Mouse (Mus musculus): ENCODE results near the gene Dut.

Dut gene

DNA sequence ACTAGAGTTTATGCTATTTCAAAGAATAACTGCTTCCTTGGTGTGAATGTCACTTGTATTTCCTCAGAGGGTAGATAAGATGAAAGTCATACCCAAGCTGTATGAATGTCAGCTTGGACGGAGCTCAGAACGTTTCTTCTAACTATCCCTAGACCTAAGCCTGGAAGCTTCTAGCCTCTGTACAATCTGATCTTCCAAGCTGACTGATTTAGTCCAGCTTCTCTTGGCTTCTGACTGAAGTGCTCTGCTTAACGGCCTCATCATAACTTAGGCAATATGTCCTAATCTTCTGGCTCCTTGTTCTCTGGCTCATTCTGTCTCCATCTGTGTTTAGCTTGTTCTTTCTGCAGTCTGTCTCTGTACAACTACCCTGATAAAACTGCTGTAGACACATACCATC lies 7.6 kb downstream of the Dut start:
- DNase-seq (ENCODE audit: low spot score), result no peak

DNA sequence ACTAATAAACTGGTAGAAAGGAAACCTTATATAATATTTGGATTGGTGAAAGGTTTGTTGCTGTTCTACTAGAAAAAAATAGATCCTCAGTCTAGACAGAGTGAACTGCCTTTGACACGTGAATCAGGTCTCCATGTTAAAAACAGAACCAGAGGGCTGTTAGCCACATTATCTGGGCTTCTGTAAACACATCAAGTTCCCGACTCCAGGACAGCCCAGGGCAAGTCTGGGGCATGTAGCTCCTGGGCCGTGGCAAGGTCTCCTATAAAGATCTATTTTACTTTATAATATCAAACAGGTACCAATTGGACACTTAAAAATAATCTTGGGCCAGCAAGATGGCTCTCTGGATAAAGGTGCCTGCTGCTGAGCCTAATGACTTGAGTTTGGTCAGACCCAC lies 8.9 kb downstream of the Dut start:
- no peak for DNase-seq (ENCODE audit: low spot score)

DNA sequence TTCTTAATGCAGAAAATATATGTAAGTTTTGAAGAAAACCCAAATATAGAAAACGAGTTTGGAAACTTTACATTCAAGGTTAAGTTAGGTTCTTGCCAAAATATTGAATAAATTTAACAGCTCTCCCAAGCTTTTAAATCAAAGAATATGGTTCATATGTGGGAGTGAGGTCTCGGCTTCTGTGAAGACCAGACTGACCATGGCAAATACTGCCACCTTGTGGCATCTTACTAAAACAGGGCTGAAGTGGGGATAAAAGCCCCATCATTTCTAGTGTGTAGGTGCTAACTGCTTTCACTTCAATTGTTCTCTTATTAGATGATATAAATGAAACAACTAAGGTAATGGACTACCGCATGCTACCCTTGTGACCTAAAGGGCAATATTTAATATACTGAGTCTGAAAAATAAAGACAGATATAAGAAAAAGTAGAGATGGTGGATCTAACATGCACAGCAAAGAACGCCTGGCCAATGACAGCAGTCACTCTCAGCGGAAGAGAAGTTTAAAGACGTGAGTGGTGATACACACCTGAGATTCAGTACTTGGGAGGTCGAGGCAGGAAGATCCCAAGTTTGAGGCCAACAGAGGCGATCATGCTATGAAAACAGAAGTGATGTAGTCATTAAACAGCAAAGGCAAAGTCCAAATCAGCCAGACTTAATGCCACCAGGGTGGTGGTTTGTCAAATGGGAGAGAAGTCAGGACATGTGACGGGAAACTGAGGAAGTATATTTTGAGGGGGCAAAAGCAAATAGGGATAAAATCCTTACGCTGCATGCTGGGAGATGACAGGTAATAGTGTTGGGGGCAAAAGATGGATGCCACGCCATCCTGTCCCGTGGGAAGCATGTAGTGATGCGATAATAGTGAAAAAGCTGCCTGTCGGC lies 12.5 kb downstream of the Dut start:
- no peak for DNase-seq (ENCODE audit: low spot score)

DNA sequence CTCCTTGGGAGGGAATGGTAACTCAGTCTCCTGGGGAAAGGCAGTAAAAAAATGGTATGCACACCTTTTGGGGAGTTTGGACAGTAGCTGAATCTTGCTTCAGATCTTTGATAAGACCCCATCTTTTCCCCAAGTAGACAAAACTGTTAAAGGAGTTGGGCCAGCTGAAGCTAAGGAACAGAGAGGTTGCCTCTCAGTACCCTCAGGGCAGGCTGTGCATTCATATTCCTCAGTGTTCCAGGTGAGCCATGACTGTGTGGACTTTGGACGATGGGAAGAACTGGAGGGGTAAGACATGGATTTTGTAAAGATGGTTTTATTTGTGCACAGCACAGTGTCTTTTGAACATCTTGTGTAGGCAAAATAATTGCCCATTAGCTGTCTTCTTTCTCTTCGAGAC lies 13.3 kb downstream of the Dut start:
- DNase-seq (ENCODE audit: low spot score), result no peak

GRCm38 (mm10) chr2:125263056-125263455 lies 16.1 kb downstream of the Dut start:
- no peak for DNase-seq (ENCODE audit: low spot score)

GRCm38 (mm10) chr2:125263753-125264152 lies 16.8 kb downstream of the Dut start:
- DNase-seq (ENCODE audit: low spot score), result no peak

GRCm38 (mm10) chr2:125268876-125269275 lies 21.9 kb downstream of the Dut start:
- no peak for DNase-seq (ENCODE audit: low spot score)

- no peak for DNase-seq (ENCODE audit: low spot score)
Observed at GRCm38 (mm10) chr2:125275617-125276016, 28.6 kb downstream of the Dut start.

DNA sequence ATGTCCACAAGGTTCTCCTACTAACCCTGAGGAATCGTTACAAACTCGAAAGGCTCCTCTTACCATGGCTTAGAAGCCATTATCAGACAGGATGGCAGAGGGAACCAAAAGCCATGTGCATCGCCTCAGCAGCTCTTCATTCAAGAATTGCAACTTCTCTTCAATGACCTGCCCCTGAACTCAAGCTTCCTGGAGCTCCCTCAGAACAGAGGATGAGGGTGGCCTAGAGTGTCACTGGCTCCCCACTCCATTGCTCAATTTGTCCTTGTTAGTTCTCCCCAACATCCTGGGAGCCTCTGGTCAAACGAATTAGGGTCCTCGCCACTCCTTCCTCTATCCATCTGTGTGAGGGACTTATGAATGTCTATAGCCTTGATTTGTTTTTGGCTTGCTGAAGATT lies 29.7 kb downstream of the Dut start:
- DNase-seq (ENCODE audit: low spot score), result no peak

- no peak for DNase-seq (ENCODE audit: low spot score)
Observed at GRCm38 (mm10) chr2:125278474-125278873, 31.5 kb downstream of the Dut start.

DNA sequence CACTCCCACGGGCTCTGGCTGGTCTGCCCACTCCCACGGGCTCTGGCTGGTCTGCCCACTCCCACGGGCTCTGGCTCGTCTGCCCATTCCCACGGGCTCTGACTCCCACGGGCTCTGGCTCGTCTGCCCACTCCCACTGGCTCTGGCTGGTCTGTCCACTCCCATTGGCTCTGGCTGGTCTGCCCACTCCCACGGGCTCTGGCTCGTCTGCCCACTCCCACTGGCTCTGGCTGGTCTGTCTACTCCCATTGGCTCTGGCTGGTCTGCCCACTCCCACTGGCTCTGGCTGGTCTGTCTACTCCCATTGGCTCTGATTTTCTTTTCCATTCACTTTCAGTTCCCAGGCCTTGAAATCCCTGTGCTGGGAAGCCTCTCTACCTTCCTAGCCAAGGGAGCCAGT lies 33.0 kb downstream of the Dut start:
- peak; percentile 49 for DNase-seq (ENCODE audit: low spot score)

DNA sequence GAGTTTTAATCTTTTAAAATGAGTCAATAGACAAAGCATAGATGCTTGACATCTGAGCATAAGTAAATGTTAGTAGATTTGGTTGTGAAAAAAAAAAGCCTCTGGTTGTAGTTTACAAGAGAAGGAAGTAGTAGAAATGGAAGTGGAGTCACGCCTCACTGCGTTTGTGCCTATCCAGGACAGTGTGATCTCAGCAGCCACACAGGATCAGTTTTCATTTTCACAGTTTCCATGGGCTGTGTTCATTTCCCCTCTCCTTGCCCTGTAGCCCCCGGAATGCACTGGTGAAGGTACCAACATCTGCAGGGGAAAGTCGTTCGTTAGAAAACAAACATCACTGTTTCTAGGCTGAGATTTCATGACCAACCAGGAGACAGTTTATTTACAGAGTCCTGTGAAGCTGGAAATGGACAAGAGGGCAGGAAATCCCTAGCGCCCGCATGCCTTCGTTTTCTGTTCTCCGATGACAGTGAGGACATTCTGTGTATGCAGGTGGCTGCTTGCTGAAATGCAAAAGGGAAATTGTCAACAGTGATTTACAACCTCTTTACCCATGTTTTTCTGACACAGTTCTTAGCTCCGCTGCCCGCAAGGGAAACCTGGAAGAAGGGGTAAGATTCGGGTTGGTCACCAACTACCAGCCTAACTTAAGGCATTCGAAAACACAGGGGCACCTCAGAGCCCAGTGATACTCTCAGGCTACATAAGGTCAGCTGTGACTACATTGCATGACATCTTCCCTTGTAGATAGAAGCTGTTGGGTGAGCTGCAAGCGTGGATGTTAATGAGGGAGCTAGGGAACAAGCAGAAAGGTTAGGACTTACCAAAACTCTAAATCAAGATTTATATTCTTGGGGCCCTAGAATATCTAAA lies 35.6 kb downstream of the Dut start:
- DNase-seq (ENCODE audit: low spot score), result no peak

DNA sequence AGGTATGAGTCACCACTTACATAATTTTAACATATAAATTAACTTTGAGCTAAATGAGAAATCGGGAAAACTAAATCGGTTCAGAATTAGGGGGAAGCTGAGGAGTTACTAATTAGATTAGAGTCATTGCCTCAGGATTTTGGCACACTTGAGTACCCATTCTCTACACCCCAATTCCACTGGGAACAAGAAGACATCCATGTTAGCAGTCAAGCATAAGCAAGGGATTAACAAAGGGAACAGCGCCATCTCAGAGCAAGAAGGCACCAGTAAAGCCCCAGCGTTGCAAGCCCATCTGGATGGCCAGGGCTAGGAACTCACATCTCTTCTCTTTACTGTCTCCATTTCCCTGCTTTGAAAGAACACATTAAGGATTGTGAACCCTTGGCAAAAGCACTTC lies 38.8 kb downstream of the Dut start:
- DNase-seq (ENCODE audit: low spot score), result no peak

DNA sequence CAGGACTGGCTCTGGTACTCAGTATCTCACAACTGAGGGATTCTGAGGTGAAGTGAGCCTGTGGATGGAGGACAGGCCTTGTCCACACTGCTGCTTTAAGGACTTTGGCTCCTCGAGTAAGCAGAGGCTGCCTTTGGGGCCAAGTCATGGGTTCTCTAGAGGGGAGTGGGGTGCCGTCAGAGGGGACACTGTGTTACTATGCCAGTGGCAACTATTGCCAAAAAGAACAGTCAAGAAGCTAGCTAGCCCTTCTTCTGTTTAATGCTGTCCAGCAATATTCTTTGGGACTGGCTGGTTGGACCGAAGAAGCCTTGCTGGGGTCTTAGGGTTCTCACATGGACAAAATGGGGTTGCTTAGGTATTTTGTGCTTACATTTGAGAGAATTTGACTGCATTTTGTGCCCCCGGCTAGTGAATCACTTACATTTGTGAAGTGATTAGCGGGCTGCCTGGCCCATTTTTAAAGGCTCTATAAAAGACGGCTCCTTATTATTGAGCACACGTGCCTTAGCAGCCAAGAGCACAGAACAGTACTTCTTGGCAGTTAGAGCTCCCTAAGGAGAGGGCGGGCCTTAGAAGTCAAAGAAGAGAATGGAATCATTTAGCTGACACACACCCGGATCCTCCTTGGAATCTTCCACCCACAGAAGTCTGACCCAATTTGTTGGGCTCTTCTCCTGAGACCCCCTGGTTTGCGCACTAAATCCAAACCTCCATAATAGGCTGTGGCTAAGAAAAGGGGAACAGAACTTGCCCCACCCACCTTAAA lies 43.4 kb downstream of the Dut start:
- DNase-seq (ENCODE audit: low spot score), result peak; percentile 47

DNA sequence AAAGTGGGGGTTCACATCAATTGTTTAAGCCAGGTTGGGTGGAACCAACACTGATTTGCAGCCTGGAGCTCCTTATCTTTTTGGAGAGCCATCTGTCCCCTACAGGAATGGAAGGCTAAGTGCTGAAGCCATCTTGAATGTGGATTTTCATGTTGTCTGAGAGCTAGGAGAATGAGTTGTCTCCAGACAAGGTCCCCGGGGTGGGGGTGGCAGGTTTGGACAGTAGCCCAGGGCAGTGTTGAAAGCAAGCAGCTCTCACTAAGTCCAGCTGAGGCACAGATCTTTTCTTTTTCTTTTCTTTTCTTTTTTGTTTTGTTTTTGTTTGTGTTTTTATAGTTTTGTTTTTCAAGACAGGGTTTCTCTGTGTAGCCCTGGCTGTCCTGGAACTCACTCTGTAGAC lies 44.1 kb downstream of the Dut start:
- DNase-seq (ENCODE audit: low spot score), result peak; percentile 50

DNA sequence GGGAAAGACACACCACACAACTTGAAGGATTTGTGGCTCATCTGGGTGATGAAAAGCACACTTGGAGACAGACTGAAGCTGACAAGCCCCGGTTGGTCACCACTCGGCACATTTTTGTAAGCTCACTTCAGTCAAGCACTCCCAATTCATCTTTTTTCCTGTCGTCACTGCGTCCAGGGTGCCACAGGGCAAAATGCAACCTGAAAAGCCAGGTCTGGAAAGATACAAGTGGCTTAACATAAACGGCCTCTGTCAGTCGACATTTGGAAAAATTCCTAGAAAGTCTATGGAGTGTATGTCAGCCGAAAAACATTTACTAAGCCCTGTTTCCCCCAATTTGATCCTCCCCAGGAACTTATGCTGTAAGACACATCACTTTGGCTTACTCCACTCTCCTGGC lies 45.6 kb downstream of the Dut start:
- no peak for DNase-seq (ENCODE audit: low spot score)

GRCm38 (mm10) chr2:125293969-125294491 lies 47.0 kb downstream of the Dut start:
- DNase-seq (ENCODE audit: low spot score), result no peak

DNA sequence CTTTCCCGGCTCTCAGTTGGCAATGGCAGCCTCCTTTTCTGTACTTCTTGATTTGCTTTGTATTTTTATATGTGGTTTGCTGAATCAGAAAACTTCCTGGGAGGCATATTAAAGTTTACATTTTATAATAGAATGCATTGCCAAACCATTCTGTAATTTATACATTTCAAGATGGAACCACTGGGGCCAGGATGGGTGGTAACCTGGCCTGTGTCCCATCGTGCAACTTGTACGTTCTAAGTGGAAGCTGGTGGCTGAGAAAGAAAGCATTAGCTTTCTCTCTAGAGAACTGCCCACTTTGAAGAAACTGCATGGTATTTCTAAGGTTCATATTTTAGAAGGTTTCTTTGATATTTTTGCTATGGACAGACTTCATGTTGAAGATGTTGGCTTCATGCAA lies 48.5 kb downstream of the Dut start:
- no peak for DNase-seq (ENCODE audit: low spot score)

DNA sequence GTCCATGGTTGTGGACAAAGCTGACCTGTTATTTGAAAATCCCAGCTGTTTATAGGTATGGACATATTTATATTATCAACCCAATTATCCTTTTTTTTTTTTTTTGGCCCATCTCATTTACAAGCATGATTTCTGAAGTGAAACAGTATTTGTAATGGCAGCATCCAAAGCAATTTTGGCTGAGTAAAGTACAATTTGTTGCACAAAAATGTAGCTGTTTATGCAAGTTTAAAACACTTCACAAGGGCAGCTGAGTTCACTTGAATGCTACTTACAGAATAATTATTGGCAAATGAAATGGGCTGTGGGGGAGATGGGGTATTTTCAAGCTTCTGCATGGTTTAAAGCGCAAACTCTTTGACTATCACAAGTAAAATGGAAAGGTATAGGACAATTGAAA lies 51.9 kb downstream of the Dut start:
- DNase-seq (ENCODE audit: low spot score), result no peak

DNA sequence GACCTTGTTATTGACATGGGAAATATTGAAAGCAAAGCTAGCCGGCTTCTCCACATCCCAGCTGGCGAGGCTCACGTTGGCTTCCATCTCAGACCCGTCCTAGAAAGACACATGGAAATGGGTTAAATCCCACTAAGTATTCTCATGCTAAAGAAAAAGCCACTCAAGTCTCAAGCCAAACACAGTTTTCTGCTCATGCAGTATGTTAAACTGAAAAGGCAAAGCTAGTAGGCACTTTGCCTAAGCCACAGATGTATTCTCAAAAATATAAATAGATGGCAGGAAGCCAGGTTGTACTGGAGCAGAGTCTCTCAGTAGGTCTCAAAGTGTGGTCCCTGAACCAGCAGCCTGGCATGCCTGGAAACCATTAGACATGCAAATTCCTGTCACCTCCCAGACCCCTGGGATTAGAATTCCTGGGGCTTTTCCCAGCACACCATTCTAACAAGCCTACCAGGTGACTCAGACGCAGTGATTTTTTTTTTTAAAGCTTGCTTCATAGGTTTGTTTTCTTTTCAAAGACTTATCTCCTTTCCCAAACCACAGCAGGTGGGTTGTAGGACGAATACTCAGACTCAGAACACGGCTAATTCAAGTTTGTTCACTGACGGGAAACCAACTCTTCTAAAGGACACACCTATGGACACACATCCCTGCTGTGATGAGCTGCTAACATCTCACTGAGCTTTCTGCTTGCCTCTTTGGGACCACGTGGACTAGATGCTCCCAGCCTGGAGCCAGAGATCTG lies 55.1 kb downstream of the Dut start:
- DNase-seq (ENCODE audit: low spot score), result no peak

DNA sequence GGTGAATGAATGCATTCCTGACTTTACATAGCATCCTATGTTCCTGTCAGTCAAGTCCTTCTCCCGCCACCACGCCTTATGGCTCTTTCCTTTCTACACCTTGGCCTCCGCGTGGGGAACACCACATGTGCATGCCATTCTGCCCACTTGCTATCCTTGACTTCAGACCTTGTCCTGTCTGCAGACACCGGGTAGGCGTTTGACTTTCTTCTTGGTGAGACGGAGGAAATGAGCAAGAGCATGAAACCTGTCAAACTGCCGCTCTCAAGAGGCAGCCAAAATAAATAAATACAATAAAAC lies 55.6 kb downstream of the Dut start:
- no peak for DNase-seq (ENCODE audit: low spot score)
